Mouse (Mus musculus) induced T-regulatory cell, adult 2 months (primary cell): ENCODE results near the gene Rce1.

Source experiments
- DNase-seq: peaks from one replicate; pipeline ENCODE4 v3.0.0-alpha.2; 2012; ENCODE audit warnings: low read depth

Rce1 gene

DNA sequence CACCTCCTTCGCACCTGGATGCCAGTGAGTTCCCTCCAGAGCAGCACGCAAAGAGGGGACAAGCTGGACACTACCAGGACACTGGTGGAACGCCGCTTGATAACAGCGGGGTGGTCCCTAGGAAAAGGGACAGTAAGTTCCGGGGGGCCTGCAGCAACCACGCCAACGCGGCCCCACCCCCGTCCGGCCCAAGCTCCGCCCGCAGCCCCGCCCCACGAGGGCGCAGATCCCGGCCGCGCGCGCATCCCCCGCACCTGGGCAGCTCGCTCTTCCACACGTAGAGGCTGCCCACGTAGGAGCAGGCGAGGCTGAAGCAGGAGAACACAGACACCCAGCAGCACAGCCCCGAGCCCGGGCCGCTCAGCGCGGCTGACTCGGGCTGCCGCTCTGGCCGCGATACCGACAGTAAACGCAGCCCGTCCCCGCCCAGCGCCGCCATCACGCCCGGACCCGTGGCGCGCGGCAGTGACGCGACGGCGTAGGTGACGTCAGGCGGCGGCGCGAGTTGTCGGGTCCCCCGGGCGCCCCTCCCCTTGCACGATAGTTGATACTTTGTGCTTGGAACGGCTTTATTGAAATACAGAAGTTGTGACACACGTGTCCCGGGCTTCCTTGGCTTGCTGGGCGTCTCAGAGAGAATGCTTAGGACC is at the start of gene Rce1:
Gene Rce1 (minus strand): TSS at position 463 of the 650 bp plus-strand sequence.
- DNase-seq, result peak; percentile 95

DNA sequence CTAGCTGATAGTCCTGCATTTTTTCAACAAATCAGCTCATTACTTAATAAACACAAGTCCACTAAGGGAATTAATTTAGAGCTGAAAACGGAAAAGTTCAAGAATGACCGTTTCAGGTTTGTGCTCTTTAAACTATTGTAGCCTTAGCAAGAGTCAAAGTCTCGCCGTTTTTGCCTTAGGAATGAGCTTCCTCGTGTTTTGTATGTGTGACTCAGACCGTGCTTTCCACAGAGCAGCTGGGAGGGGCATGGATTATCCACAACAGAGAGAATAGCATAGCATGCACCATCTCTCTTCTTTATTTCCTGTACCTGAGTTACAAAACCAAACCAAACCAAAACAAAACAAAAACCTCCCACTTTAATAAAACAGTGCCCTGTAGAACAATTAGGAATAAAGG is 47.0 kb upstream of the Rce1 start:
- DNase-seq, result no peak

DNA sequence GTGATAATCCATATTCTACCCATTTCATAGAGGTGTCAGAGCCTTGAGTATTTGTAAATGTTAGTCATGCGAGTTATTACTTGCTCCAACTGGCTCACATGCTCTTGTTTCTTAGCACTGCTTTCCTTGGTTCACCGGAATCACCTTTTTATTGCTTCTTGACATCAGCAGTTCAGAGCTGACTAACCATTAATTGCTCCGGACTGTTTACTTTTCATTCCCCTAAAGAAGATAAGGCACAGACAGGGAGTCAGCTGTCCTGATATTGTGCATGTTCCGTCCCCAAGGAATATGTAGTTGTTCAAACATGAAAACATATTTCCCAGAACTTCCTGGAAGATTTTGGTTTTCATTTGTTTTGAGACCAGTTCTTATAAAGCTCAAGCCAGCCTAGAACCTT is 45.3 kb upstream of the Rce1 start:
- no peak for DNase-seq

DNA sequence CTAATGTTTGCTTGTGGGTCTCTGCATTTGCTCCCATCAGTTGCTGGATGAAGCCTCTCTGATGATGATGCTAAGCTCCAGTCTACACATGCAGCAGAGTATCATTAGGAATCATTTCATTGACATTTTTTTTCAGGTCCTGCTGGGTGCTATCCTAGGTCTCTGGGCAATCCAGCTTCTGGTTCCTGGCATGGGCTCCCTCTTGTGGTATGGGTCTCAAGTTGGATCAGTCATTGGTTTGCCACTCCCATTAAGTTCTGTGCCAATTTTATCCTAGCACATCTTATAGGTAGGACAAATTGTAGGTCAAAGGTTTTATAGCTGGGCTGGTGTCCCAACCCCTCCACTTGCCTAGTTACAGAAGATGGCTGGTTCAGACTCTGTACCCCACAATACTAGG is 41.4 kb upstream of the Rce1 start:
- peak; percentile 4 for DNase-seq

DNA sequence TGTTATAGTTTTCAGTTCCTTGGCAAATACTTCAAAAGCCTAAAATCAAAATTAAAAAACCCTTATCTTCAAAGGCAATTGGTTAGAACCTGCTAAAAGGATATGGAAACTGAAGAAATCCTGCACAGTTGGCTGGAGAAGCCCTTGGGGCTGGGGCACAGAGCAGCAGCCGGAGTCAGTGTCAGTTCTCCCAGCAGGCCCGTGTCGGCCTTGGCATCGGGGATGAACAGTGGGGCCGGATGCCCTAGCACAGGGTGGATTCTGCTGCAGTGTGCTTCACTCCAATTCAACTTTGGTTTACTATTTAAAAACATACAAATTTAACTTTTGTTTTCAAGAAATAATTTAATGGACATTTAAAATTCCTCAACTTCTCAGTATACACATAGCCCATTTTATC is 32.7 kb upstream of the Rce1 start:
- DNase-seq, result no peak

DNA sequence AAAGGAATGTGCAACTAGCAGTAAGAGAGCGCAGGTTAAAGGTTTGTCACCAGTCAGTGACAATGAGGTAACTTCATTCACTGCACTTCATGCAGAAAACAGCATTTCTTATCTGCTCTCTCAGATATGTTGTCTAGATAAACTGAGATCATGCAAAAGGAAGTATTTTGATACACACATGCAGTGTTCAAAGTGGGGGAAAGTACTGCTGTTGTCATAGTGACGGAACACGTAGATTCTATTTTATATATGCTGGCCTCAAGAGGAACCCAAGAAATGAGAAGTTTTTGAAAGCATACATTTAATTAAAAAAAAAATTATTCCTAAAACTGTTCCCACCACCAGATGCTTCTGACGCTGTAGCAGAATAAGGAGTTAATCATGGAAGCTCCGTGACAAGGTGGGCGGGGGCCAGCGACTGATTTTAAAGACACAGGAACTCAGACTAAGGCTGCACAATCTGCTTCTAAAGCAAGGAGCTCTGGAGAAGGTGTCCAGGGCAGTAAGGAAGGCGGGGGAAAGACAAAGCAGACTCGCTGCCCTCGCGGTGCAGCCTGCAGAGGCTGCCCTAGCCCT is 21.6 kb upstream of the Rce1 start:
- no peak for DNase-seq

DNA sequence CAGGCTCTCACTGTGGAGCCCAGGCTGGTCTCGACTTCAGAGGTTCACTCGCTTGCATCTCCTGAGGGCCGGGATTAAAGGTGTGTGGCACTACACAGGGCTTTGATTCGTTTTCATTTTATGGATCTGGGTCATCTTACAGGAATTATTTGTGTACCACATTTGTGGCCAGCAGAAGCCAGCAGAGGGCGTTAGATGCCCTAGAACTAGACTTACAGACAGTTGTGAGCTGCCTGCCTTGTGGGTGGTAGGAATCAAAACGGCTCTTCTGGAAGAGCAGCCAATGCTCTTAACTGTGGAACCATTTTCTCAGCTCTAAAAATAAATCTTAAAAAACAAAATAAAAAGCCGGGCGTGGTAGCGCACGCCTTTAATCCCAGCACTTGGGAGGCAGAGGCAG is 18.8 kb upstream of the Rce1 start:
- DNase-seq, result no peak

DNA sequence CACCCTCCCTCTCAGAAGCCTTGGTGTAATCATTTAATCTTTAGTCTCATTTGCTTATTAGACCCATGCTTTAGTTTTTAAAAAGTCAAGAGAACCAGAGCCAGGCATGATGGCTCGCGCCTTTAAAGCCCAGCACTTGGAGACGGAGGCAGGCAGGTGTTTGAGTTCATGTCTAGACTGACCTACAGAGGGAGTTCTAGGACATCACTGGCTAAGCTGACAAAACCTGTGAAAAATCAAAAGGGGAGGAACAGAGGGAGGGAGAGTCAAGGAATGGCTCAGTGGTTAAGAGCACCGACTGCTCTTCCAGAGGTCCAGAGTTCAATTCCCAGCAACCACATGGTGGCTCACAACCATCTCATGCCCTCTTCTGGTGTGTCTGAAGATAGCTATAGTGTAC is 10.5 kb upstream of the Rce1 start:
- no peak for DNase-seq

DNA sequence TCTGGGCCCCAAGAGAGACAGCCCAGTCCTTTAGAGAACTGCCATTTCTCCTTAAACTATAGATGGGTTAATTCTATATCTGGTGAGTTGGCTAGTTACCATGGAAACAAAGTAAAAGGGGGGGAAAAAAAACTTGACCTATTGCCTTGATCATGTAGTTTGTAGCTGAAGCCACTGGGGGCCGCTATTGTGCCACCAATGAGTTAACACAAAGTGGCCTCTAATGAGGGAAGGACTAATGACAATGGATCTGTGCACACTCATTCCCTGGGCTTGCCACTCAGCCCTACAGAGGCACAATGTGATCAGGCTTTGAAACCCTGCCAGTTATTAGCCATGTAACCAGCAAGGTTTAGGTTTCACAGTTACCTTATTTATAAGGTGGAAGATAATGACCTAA is 3.4 kb upstream of the Rce1 start:
- DNase-seq, result peak; percentile 84

DNA sequence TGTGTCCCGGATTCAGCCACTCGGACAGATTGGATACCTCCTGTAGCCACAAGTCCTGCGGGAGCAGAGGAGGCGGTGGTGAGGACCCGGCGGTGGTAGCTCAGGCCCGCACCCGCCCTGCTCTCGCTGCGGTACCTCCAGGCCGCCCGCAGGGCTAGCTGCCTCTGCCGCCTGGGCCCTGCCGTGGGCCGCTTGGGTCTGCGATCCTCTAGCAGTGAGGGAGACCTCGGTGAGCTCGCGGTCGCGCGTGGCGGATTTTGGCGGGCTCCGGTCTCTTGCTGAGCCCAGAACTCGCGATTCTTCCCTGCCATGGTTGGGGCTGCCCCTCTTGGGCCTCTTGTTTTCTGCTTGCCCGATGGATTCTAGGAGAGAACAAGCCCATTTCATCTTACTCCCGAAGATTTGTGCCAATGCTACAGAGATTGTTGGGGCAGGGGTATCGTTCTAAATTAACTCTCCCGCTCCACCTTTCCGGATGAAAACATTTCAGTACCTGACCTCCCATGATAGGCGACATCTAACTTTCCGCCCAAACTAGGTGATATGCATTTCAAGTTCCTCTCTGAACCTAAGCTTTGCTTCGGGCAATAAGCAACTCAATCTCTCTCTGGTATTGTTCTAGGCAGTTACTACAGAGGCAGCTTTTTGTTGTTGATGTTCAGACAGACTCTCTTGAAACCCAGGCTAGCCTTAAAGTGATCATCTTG is 541 bp upstream of the Rce1 start:
- no peak for DNase-seq

DNA sequence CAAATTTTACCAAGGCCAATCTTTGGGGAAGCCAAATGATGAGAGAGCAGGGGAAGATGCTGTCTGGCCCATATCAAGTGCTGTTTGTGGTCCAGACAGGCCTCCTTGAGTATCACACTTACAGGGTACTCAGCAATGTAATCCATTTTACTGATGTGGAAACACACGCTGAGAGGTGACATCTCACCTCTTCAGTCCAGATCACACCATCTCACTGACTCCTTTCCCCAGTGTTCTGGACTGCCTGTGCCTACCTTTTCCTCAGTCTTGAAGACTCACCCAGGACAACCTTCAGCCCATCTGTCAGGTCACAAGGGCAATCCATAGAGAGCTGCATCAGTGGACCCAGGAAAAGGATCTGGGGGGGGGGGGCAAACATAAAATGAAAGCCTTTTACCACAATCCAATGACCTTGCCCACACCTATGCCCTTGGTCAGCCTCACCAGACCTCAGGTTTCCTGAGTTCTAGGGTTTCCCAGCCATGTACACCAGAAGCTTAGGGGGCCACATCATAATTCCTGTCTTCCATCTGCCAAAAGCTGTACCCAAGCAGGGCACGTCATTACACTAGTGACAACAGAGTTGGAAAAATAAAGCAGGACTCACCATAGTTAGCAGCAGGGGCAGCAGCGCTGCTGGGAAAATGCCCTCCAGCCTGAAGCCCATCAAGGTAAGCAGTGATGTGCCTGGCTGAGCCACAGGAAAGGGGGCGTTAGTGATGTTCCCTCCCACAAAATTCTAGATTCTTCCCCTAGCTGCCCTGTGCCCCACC is 849 bp downstream of the Rce1 start:
- DNase-seq, result peak; percentile 15

DNA sequence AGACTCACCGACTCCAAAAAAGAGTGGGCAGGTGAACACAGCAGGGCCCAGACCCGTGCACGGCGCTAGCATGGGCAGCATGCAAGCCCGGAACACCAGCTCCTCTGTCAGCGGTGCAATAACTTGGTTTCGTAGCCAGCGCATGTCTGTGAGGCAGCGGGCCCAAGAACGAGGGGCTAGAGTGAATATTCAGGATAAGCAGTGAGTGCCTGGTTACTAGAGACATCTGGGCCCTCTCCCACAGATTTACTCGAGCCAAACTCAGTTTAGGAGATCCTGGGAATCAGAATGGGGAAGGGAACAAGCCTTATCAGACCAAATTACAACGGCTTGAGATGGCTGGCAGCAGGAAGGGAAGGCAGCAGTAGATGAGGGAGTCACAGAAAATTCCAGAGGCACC is 1.4 kb downstream of the Rce1 start:
- DNase-seq, result no peak

DNA sequence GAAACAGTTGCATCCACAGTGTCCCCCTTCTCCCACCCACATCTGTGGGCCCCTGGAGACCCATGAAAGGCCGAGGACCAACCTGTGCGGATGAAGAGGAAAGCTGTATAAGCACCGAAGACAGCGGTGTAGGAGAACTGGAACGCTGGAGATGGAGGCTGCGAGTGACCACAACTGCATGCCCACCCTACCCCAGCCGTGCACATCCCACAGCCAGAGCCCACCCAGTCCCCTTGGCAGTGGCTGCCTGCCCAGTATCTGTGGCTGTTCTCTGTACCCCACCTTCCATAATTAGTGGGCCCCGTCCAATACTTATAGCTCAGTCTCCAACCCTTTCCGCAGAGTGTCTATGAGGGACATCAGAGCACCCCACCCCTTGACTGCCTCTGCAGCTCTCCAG is 2.0 kb downstream of the Rce1 start:
- DNase-seq, result no peak

DNA sequence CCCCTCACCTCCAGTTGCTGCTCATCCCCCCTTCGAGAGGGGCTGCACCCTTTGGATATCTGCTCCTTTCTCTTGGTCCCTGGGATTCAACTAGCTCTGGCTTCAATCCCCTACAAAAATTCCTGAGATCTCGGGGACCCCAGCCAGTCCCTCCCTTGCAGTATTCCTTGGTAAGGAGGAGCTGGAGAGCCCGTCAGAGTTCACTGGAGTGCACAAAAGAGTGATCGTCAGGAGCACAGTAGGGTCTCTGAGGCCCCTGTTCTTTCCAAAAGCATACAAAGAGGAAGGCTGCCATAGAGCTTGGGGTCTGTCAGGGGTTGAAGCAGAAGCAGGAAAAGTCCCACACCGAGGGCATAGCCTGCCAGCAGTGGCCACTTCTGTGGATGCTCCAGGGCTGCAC is 2.7 kb downstream of the Rce1 start:
- DNase-seq, result no peak

DNA sequence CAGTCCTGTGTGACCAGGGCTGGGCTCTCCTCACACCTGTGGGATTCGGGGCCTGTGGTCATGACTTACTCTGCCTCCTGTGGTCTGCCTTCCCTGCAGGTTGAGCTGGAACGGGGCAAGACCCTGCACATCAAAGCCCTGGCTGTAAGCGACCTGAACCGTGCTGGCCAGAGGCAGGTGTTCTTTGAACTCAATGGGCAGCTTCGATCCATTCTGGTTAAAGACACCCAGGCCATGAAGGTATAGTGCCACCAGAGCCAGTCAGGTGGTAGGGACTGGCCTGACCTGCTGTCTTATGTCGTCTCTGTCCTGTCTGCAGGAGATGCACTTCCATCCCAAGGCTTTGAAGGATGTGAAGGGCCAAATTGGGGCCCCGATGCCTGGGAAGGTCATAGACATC is 4.7 kb downstream of the Rce1 start:
- no peak for DNase-seq

DNA sequence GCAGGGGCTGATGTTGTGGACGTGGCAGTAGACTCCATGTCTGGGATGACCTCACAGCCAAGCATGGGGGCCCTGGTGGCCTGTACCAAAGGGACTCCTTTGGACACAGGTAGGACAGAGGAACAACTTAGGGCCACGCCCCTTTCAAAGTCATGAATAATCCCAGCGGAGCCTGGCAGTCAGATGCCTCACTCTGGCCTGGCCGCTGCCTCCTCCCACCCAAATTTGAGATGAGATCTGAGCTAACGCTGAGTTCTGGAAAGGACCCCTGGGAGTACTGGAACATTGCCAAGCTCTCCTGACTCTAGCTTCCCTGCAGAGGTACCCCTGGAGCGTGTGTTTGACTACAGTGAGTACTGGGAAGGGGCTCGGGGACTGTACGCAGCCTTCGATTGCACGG is 6.0 kb downstream of the Rce1 start:
- no peak for DNase-seq

DNA sequence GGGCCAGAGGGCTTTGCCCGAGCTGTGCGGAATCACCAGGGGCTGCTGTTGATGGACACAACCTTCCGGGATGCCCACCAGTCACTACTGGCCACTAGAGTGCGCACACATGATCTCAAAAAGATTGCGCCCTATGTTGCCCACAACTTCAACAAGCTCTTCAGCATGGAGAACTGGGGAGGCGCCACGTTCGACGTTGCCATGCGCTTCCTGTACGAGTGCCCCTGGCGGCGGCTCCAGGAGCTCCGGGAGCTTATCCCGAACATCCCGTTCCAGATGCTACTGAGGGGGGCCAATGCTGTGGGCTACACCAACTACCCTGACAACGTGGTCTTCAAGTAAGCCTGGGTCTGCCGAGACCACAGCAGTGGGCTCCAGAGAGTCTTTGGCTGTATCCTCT is 7.3 kb downstream of the Rce1 start:
- no peak for DNase-seq

DNA sequence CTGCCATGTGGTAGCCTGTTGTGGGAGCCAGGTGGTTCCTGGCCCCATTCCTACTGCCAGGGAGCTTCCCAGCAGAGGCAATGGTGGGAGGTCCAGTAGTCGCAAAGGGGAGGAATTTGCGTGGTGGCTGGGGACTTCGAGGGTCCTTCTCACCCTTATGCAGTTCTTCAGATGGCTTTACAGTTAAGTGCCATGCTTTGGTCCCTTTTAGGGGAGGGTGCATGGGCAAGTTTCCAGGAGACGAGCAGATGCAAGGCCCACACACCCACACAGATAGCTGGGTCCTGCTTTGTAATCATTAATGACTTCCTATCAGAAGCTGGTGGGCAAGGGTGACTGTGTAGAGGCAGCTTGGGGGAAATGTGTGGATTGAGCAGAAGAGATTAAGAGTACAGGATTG is 8.9 kb downstream of the Rce1 start:
- DNase-seq, result no peak

DNA sequence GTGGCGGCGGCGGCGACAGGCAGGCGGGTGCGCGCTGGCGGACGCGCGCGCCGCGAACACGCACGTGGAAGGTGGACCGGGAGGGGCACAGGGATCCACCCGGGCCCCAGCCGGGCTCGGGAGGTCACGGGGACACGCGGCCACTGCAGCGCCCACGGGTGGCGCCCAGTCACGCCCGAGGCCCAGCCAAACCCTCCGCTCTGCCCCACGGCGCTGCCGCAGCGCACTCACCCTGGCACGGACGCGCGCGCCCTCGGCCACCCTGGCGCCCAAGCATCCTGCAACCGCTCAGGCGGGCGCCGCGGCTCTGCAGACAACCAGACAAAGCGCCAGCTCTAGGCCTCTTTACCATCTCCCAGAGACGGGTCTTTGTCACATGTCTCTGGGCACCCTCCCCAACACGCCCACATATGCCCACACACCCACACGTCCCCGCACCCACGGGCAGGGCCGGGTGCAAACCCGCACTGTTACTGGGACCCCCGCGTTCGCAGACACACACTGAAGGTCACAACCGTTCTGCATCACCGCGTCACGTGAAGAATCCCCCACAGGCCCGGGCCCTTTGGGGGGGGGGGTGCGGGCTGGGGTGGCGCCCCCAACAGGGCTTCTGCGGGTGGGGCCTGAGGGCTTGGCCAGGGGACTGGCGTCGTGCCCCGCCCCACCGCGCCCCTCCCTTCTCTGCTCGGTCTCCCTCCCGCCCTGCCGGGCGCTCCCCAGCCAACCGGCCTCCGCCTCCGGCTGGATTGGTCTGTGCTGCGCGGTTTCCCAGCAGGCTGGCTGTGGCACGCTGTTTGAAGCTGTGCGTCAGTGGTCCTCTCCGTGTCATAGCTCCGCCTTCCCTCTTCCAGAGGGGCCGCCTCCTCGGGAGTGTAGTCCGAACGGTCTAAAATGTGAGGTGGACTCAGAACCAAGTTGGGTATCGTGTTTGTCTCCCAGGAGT is 10.0 kb downstream of the Rce1 start, which contains the start of gene Lrfn4:
Gene Lrfn4 (minus strand): TSS at position 517 of the 943 bp plus-strand sequence.
- DNase-seq, result peak; percentile 73

DNA sequence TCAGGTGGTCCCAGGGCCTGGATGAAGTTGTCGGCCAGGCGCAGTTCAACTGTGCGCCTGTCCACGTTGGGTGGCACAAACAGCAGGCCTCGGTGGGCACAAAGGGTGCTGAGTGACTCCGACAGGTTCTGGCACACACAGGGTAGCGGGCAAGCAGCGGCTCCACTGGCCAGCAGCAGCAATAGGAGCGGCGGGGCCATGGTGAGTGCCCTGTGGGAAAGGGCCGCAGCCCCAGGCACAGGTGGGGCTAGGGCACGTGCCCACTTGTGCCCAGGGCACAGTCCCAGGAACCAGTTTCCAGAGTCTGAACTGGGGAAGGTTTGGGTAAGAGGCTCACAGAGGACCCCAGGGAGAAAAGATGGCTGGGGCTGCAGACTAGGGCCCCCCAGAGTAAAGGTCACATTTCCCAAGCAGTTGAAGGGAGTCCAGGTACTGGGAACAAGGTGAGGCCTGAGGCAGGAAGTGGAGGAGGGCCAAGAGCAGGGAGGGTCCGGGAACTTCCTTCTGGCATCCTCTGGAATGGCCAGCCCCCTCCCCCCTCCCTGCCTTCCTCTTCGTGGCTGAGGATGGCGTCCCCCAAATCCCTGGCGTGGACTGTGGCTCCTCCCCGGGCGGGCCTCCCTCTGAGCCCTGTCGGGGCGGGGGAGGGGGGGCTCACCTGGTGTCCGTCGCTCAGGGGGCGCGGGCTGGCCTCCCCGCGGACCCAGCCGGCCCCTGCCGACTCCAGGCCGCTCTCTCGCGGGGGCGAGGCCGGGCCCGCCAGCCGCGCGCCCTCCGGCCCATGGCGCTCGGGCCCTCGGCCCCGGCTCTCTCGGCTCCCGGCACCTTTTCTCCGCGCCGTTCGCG is 10.9 kb downstream of the Rce1 start:
- DNase-seq, result no peak
